Mouse (Mus musculus): Measurements from ENCODE around the gene Gm20547.

DNA sequence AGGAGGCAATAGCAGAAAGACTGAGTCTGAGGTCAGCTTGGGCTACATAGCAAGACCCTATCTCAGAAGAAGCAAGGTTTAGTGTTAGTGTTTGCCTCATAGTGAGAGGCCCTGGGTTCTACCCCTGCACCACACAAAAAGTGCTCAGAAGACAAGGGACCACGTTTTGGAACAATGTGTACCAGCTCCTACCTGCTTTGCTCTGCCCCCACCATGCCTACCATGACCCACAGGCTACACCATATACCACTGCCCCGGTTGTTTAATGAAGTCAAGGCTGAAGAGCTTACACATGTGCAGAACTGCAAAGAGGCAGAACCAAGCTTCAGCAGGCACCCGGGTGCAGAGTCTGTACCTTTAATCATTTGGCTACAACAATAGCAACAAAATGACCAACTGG, 74.7 kb downstream of the Gm20547 start:
- TF ChIP-seq CTCF (IDR thresholded peaks at IDR 0.05; ENCODE audit: low read depth, low read length): no peak
- no peak for TF ChIP-seq POLR2A (IDR thresholded peaks at IDR 0.05; ENCODE audit: extremely low read depth, insufficient read depth, low read length)
